Mouse (Mus musculus): ENCODE measurements around the gene Opn1sw.

DNA sequence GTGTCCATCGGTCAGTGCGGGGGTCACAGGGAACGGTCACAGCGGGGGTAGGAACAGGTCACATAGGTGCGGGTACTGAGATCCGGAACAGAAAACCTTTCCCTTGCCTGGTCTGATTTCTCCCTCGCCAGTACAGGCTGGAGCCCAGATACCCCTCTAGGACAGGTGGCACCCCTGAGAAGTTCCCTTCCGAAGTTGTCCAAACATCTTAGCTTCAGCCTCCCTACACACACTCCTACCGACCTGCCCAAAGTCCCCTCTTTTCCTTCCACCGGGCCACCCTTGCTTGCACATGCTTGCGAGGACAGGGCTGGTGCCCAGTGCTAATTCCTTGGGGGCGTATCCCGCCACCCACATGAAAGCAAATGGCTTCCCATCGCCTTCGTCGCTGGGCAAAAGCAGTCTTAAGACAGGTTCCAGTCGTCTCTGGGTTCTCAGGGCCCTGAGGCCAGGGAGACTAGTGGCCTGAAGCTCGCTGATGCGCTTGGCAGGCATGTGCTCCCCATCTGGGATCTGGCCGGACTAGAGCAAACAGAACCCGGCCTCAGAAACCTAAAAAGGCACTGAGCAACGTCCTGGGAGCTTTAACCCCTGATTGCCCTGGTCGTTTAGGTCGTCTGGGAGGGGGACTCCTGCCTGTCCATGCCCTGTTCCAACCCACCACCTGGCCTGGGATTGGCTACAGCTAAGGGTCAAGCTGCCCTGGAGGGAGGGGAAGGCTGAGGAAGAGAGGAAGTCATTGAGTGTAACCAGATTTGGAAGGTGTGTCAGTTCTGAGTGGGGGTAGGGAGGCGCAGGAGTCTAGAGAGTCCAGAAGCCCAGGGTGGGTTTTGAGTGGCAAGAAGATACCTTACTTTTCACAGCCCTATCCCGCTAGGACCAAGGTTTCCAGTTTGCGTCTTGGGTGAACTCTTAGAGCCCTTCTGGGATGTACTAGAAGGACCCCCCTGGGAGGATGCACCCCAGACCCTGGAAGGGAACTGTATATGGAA lies 45.8 kb upstream of the Opn1sw start:
- TF ChIP-seq GATA1 (IDR thresholded peaks at IDR 0.05; ENCODE audit: low read length) (no peak), TAL1 (IDR thresholded peaks at IDR 0.05; ENCODE audit: low read length) (no peak)
